Mouse (Mus musculus) cortical plate, adult 2 months (tissue): ENCODE measurements at regions not wholly inside any gene's neighbourhood (a gene's known extent, or its start where the extent isn't known, plus 50 kb on each side); places are given as distances from the start of the nearest gene placed in this dataset.

ENCODE experiments used
- CTCF ChIP-seq: fragments of 200-500 bp; IDR thresholded peaks from 2 replicates; pipeline ENCODE4 v1.5.1; 2011; ENCODE audit warnings: mild to moderate bottlenecking, control low read depth, low read length; ENCODE audit not compliant: insufficient read depth; ENCODE audit errors: extremely low read depth
- POLR2A ChIP-seq: fragments of 200-500 bp; IDR thresholded peaks from 2 replicates; pipeline ENCODE4 v1.6.1; 2011; ENCODE audit warnings: mild to moderate bottlenecking, low read length, control low read depth; ENCODE audit not compliant: insufficient read depth; ENCODE audit errors: extremely low read depth

GRCm38 (mm10) chr10:15310650-15311049, 592.6 kb upstream of the Gje1 start:
- TF ChIP-seq POLR2A (no peak), CTCF (no peak)
